In genomic region chr7:112336769-112337168, GRCm38 (mm10) we compare ENCODE assay signal across 8 mouse cellular contexts.
DNase-seq lines count a peak whose midpoint lies in the region; ATAC-seq and TF ChIP-seq lines count a peak whose summit lies in the region.

No protein-coding gene starts in this region.

- H3K9ac ChIP-seq in heart, embryonic 14.5 days (ENCODE audit: low read length) = no peak overlapping the region; the same call in 1 of the 2 replicates
- no peak overlapping the region for H3K9ac ChIP-seq in stomach, postnatal 0 days (ENCODE audit: low read length)

- no peak overlapping the region for H3K4me3 ChIP-seq in cortical plate, adult 2 months (ENCODE audit: insufficient read depth, low read length)
- H3K4me3 ChIP-seq in heart, embryonic 14.5 days (ENCODE audit: control insufficient read depth in 1 of 2, insufficient read depth in 1 of 2, low read depth in 1 of 2, low read length in 2 of 2) = no peak overlapping the region
- no peak overlapping the region for H3K4me3 ChIP-seq in stomach, postnatal 0 days (ENCODE audit: low read depth, low read length)

- DNase-seq in NIH3T3 (ENCODE audit: low read depth) = peak; percentile 77
- peak; percentile 48 to 66 for DNase-seq in left cerebral cortex, postnatal 10 days (ENCODE audit: extremely low spot score in 1 of 2, low spot score in 2 of 2)
- peak; percentile 31 for DNase-seq in stomach, postnatal 0 days (ENCODE audit: low spot score)
- no peak for DNase-seq in embryo, embryonic 11 days
- DNase-seq in adrenal gland, postnatal 36 days = no peak
- DNase-seq in thymus, postnatal 14 days = no peak

- peaks cover 22% of the 10 kb centered on the region for H3K4me1 ChIP-seq in cortical plate, adult 2 months (ENCODE audit: control insufficient read depth, insufficient read depth, low read length)
- H3K4me1 ChIP-seq in heart, embryonic 14.5 days (ENCODE audit: control insufficient read depth in 2 of 2, insufficient read depth in 2 of 2, low read length in 2 of 2) = peaks cover 9 to 23% of the 10 kb centered on the region in 2 experiments
- no peaks in the 10 kb centered on the region for H3K4me1 ChIP-seq in stomach, postnatal 0 days (replicated peaks; ENCODE audit: control insufficient read depth, insufficient read depth)

- intact Hi-C loops in left cerebral cortex, postnatal 10 days (cut with DNase I) = no loop called here

- no peak for TF ChIP-seq CTCF in cortical plate, adult 2 months (IDR thresholded peaks at IDR 0.05; ENCODE audit: extremely low read depth, insufficient read depth, low read length)
- TF ChIP-seq CTCF in stomach, postnatal 0 days (IDR thresholded peaks at IDR 0.05; ENCODE audit: low read depth) = 0 out of 2 replicates have a peak, but pooled peaks have one; percentile 9

- 0 out of 2 replicates have a peak overlapping the region, but pooled peaks have one; percentile 55 for H3K27ac ChIP-seq in cortical plate, adult 2 months (ENCODE audit: insufficient read depth, low read length)
- H3K27ac ChIP-seq in heart, embryonic 14.5 days (replicated peaks in 1 of 2; ENCODE audit: control insufficient read depth in 1 of 2, insufficient read depth in 1 of 2, low read depth in 2 of 2, low read length in 2 of 2) = peak overlapping the region; percentile 1 to 59; a peak in 1 of 4 replicates
- peak overlapping the region; percentile 77 for H3K27ac ChIP-seq in stomach, postnatal 0 days (replicated peaks)

- no peak overlapping the region for H3K4me2 ChIP-seq in heart, embryonic 14.5 days (ENCODE audit: low read length)
- 0 out of 2 replicates have a peak overlapping the region, but pooled peaks have one; percentile 0 for H3K4me2 ChIP-seq in stomach, postnatal 0 days (replicated peaks; ENCODE audit: low read depth)

- H3K9me3 ChIP-seq in heart, embryonic 14.5 days (ENCODE audit: control insufficient read depth, low read length) = no peaks in the 10 kb centered on the region
- no peaks in the 10 kb centered on the region for H3K9me3 ChIP-seq in stomach, postnatal 0 days (ENCODE audit: control insufficient read depth, low read length)

- 64% methylated on average over 15 of the region's 15 CpGs for WGBS in heart, embryonic 14.5 days
- WGBS in stomach, postnatal 0 days = 40% methylated on average over 15 of the region's 15 CpGs

- H3K27me3 ChIP-seq in heart, embryonic 14.5 days (ENCODE audit: control insufficient read depth, insufficient read depth, low read length) = no peaks in the 10 kb centered on the region
- H3K27me3 ChIP-seq in stomach, postnatal 0 days (ENCODE audit: control insufficient read depth, insufficient read depth, low read length) = no peaks in the 10 kb centered on the region

- no peak for ATAC-seq in heart, embryonic 14.5 days (ENCODE audit: insufficient number of reproducible peaks, insufficient read depth, low FRiP score, low read depth)
- peak; percentile 13; the same call in 1 of the 2 replicates for ATAC-seq in stomach, postnatal 0 days (ENCODE audit: low FRiP score, low TSS enrichment)

- TF ChIP-seq POLR2A in cortical plate, adult 2 months (IDR thresholded peaks at IDR 0.05; ENCODE audit: extremely low read depth, insufficient read depth, low read length) = no peak

- H3K36me3 ChIP-seq in heart, embryonic 14.5 days (ENCODE audit: control insufficient read depth, insufficient read depth, low read length) = peaks cover 98% of the 10 kb centered on the region
- H3K36me3 ChIP-seq in stomach, postnatal 0 days (ENCODE audit: control insufficient read depth, insufficient read depth, low read length) = no peaks in the 10 kb centered on the region

- no peak for TF ChIP-seq EP300 in stomach, postnatal 0 days (optimal IDR thresholded peaks at IDR 0.05)

Comparison
In these comparisons a context has a peak if more than half of its experiments do, and no peak if none do; other contexts are left out.
1. DNase-seq: peak in NIH3T3 (single experiment), left cerebral cortex, postnatal 10 days (2 of 2) and stomach, postnatal 0 days (single experiment); none in embryo, embryonic 11 days (single experiment), adrenal gland, postnatal 36 days (0 of 2) and thymus, postnatal 14 days (single experiment).
2. Peak in every context shown above with its lines, with median percentiles within 50 percentile points of each other: H3K27ac ChIP-seq.